Comparison of ENCODE assay signal across 8 mouse cellular contexts in genomic region chr6:86404996-86405395, GRCm38 (mm10). TPM values are rescaled to one million over a fixed set of nuclear protein-coding genes. Genes with fewer than 3 reads are reported as not detected.
A peak's percentile ranks its signal among the peaks of the same experiment; 100 is the strongest.
DNase-seq lines count a peak whose midpoint lies in the region; ATAC-seq lines count a peak whose summit lies in the region.

No protein-coding gene starts in this region.

- peak overlapping the region; percentile 95 for H3K9ac ChIP-seq in limb, embryonic 15.5 days
- H3K9ac ChIP-seq in stomach, embryonic 14.5 days (replicated peaks; ENCODE audit: low read depth, low read length): peak overlapping the region; percentile 93

- no peaks in the 10 kb centered on the region for H3K9me3 ChIP-seq in forebrain, embryonic 10.5 days
- H3K9me3 ChIP-seq in limb, embryonic 15.5 days: no peaks in the 10 kb centered on the region
- H3K9me3 ChIP-seq in stomach, embryonic 14.5 days (ENCODE audit: control insufficient read depth, low read depth, low read length): no peaks in the 10 kb centered on the region

- peaks cover 22% of the 10 kb centered on the region for H3K4me1 ChIP-seq in forebrain, embryonic 10.5 days
- H3K4me1 ChIP-seq in limb, embryonic 15.5 days: peaks cover 8% of the 10 kb centered on the region; the same call in 1 of the 2 replicates
- H3K4me1 ChIP-seq in stomach, embryonic 14.5 days (ENCODE audit: control insufficient read depth, insufficient read depth, low read length): peaks cover 3% of the 10 kb centered on the region; the same call in 1 of the 2 replicates

- WGBS in forebrain, embryonic 10.5 days: under 1% methylated on average over 11 of the region's 11 CpGs
- WGBS in limb, embryonic 15.5 days: 0% methylated on average over 11 of the region's 11 CpGs
- WGBS in stomach, embryonic 14.5 days: 1% methylated on average over 11 of the region's 11 CpGs

- DNase-seq in heart, adult 11 months: peak; percentile 75
- DNase-seq in heart, adult 8-10 months (ENCODE audit: low spot score): no peak
- DNase-seq in CD4-positive helper T cell, adult 2 months (ENCODE audit: low read depth, low spot score): peak; percentile 21
- DNase-seq in forebrain, embryonic 10.5 days (ENCODE audit: extremely low spot score, low spot score): peak; percentile 24
- no peak for DNase-seq in left cerebral cortex, postnatal 10 days (ENCODE audit: extremely low spot score in 1 of 2, low spot score in 2 of 2)

- H3K36me3 ChIP-seq in forebrain, embryonic 10.5 days (replicated peaks): peaks cover 38% of the 10 kb centered on the region
- peaks cover 6% of the 10 kb centered on the region; the same call in 1 of the 2 replicates for H3K36me3 ChIP-seq in limb, embryonic 15.5 days
- H3K36me3 ChIP-seq in stomach, embryonic 14.5 days (ENCODE audit: control insufficient read depth, insufficient read depth, low read length): peaks cover 5% of the 10 kb centered on the region; the same call in 1 of the 2 replicates

- no peaks in the 10 kb centered on the region; the same call in 1 of the 2 replicates for H3K27me3 ChIP-seq in forebrain, embryonic 10.5 days (ENCODE audit: poor library complexity, severe bottlenecking)
- H3K27me3 ChIP-seq in limb, embryonic 15.5 days: no peaks in the 10 kb centered on the region
- H3K27me3 ChIP-seq in stomach, embryonic 14.5 days (ENCODE audit: control insufficient read depth, insufficient read depth, low read length): no peaks in the 10 kb centered on the region

- no peak for ATAC-seq in limb, embryonic 15.5 days (ENCODE audit: insufficient number of reproducible peaks, low FRiP score, low TSS enrichment, low read depth)
- ATAC-seq in stomach, embryonic 14.5 days (ENCODE audit: insufficient number of reproducible peaks, insufficient read depth, low FRiP score, low read depth): no peak
- ATAC-seq in cerebellum, adult (ENCODE audit: insufficient number of reproducible peaks, low FRiP score, low TSS enrichment): no peak

- H3K4me2 ChIP-seq in limb, embryonic 15.5 days: peak overlapping the region; percentile 45
- H3K4me2 ChIP-seq in stomach, embryonic 14.5 days (replicated peaks; ENCODE audit: low read depth, low read length): peak overlapping the region; percentile 64

- intact Hi-C loops in left cerebral cortex, postnatal 10 days (cut with DNase I): loop anchor here (5.0 to 10.0 kb wide), 2 partner anchors 38 to 460 kb away; partner anchors contain the start of gene Fam136a

- H3K27ac ChIP-seq in forebrain, embryonic 10.5 days: peak overlapping the region; percentile 98
- peak overlapping the region; percentile 99 for H3K27ac ChIP-seq in limb, embryonic 15.5 days
- peak overlapping the region; percentile 99 for H3K27ac ChIP-seq in stomach, embryonic 14.5 days (ENCODE audit: low read length)

- H3K4me3 ChIP-seq in forebrain, embryonic 10.5 days: peak overlapping the region; percentile 70
- peak overlapping the region; percentile 76 for H3K4me3 ChIP-seq in limb, embryonic 15.5 days
- H3K4me3 ChIP-seq in stomach, embryonic 14.5 days (ENCODE audit: low read depth, low read length): peak overlapping the region; percentile 70

RNA-seq across cellular contexts. Expression of gene Tia1, which starts 1.0 kb away (rescaled TPM):
- total RNA-seq in heart, adult 8-10 months (2022): 10 to 100 TPM; 16.3 to 20.2 (median 17.6) TPM
- polyA plus RNA-seq in forebrain, embryonic 10.5 days (2016; fragmentation: Nextera tagmentation; extraction: Ambion mirVana): 209 and 212 TPM in 2 replicates
- 162 and 165 TPM in 2 replicates for polyA plus RNA-seq in limb, embryonic 15.5 days (2015; fragmentation: Nextera tagmentation; extraction: Ambion mirVana)
- 236 and 245 TPM in 2 replicates for polyA plus RNA-seq in stomach, embryonic 14.5 days (2014; fragmentation: Nextera tagmentation; extraction: Ambion mirVana)
- total RNA-seq in left cerebral cortex, postnatal 10 days (2021): 100 to 1,000 TPM; 125 to 127 TPM

RNA-seq across cellular contexts. Expression of gene Pcyox1, which starts 8.0 kb away (rescaled TPM):
- 10 to 100 TPM; 68.7 to 96.5 (median 89.3) TPM for total RNA-seq in heart, adult 8-10 months (2022)
- 73.5 and 78.3 TPM in 2 replicates for polyA plus RNA-seq in forebrain, embryonic 10.5 days (2016; fragmentation: Nextera tagmentation; extraction: Ambion mirVana)
- polyA plus RNA-seq in limb, embryonic 15.5 days (2015; fragmentation: Nextera tagmentation; extraction: Ambion mirVana): 118 and 121 TPM in 2 replicates
- polyA plus RNA-seq in stomach, embryonic 14.5 days (2014; fragmentation: Nextera tagmentation; extraction: Ambion mirVana): 102 TPM in 2 replicates
- total RNA-seq in left cerebral cortex, postnatal 10 days (2021): 100 to 1,000 TPM; 114 TPM

RNA-seq across cellular contexts. Expression of gene Gm44790, which starts 21.5 kb away (rescaled TPM):
- 1 to 10 TPM in 1 of 4 experiments, under 1 TPM in 1, not detected in 2; 0.47 to 3.2 TPM for total RNA-seq in heart, adult 8-10 months (2022)
- 0.83 TPM in 1 of 2 replicates, not detected in the other for polyA plus RNA-seq in forebrain, embryonic 10.5 days (2016; fragmentation: Nextera tagmentation; extraction: Ambion mirVana)
- polyA plus RNA-seq in limb, embryonic 15.5 days (2015; fragmentation: Nextera tagmentation; extraction: Ambion mirVana): 0.42 TPM in 1 of 2 replicates, not detected in the other
- polyA plus RNA-seq in stomach, embryonic 14.5 days (2014; fragmentation: Nextera tagmentation; extraction: Ambion mirVana): not detected in 2 replicates
- under 1 TPM in 1 of 2 experiments, not detected in 1; 0.59 TPM for total RNA-seq in left cerebral cortex, postnatal 10 days (2021)

RNA-seq across cellular contexts. Expression of gene C87436, which starts 33.2 kb away (rescaled TPM):
- 10 to 100 TPM in 2 of 4 experiments, 1 to 10 TPM in 2; 9.6 to 11.6 (median 10.0) TPM for total RNA-seq in heart, adult 8-10 months (2022)
- polyA plus RNA-seq in forebrain, embryonic 10.5 days (2016; fragmentation: Nextera tagmentation; extraction: Ambion mirVana): 24.4 and 25.5 TPM in 2 replicates
- 22.9 and 24.5 TPM in 2 replicates for polyA plus RNA-seq in limb, embryonic 15.5 days (2015; fragmentation: Nextera tagmentation; extraction: Ambion mirVana)
- polyA plus RNA-seq in stomach, embryonic 14.5 days (2014; fragmentation: Nextera tagmentation; extraction: Ambion mirVana): 26.3 and 26.8 TPM in 2 replicates
- 10 to 100 TPM; 13.5 to 14.7 TPM for total RNA-seq in left cerebral cortex, postnatal 10 days (2021)

RNA-seq across cellular contexts. Expression of gene Snrpg, which starts 33.9 kb away (rescaled TPM):
- 10 to 100 TPM; 37.0 to 60.8 (median 40.2) TPM for total RNA-seq in heart, adult 8-10 months (2022)
- 939 and 953 TPM in 2 replicates for polyA plus RNA-seq in forebrain, embryonic 10.5 days (2016; fragmentation: Nextera tagmentation; extraction: Ambion mirVana)
- 385 and 490 TPM in 2 replicates for polyA plus RNA-seq in limb, embryonic 15.5 days (2015; fragmentation: Nextera tagmentation; extraction: Ambion mirVana)
- 676 and 802 TPM in 2 replicates for polyA plus RNA-seq in stomach, embryonic 14.5 days (2014; fragmentation: Nextera tagmentation; extraction: Ambion mirVana)
- 10 to 100 TPM; 66.9 to 87.6 TPM for total RNA-seq in left cerebral cortex, postnatal 10 days (2021)

Comparison
In these comparisons a context has a peak if more than half of its experiments do, and no peak if none do; other contexts are left out.
1. DNase-seq: peak in heart, adult 11 months (single experiment), CD4-positive helper T cell, adult 2 months (single experiment) and forebrain, embryonic 10.5 days (single experiment); none in heart, adult 8-10 months (single experiment) and left cerebral cortex, postnatal 10 days (0 of 2).
2. Peak in every context shown above with its lines, with median percentiles within 50 percentile points of each other: H3K27ac ChIP-seq and H3K4me3 ChIP-seq.